Mouse (Mus musculus) limb, embryonic 10.5 days (tissue): ENCODE data around the gene Pnkd. TPM values are rescaled to one million over a fixed set of nuclear protein-coding genes. Genes with fewer than 3 reads are reported as not detected.

Source experiments
- DNase-seq: peaks from one replicate; pipeline ENCODE4 v3.0.0-alpha.2; 2017; ENCODE audit warnings: low spot score
- H3K27ac ChIP-seq: fragments of 300-500 bp; sonication (generic); 2 replicates; pipeline ENCODE4 v1.5.1; 2016; ENCODE audit warnings: mild to moderate bottlenecking
- H3K27me3 ChIP-seq: fragments of 300-500 bp; sonication (generic); 2 replicates; pipeline ENCODE4 v1.6.1; 2016; ENCODE audit warnings: low read depth, mild to moderate bottlenecking; ENCODE audit not compliant: poor library complexity, severe bottlenecking
- H3K36me3 ChIP-seq: fragments of 300-500 bp; sonication (generic); 2 replicates; pipeline ENCODE4 v1.6.1; 2016; ENCODE audit warnings: mild to moderate bottlenecking, moderate library complexity
- H3K4me1 ChIP-seq: fragments of 300-500 bp; sonication (generic); 2 replicates; pipeline ENCODE4 v1.6.1; 2016
- H3K4me3 ChIP-seq: fragments of 300-500 bp; sonication (generic); 2 replicates; pipeline ENCODE4 v1.5.1; 2016; ENCODE audit warnings: mild to moderate bottlenecking, moderate library complexity
- H3K9me3 ChIP-seq: fragments of 300-500 bp; sonication (generic); replicated peaks from 2 replicates; pipeline ENCODE4 v1.6.1; 2016; ENCODE audit warnings: mild to moderate bottlenecking
- WGBS: fragments of 180-500 bp; shearing (Covaris S2); methylation state at CpG from one replicate; pipeline ENCODE4 v1.1.7; 2016; 5-methylcytosine and 5-hydroxymethylcytosine counted together
- polyA plus RNA-seq: library from polyadenylated mRNA; unstranded; fragments of >200 nt; fragmentation: Nextera tagmentation; extraction: Ambion mirVana; gene quantifications from 2 replicates; pipeline ENCODE4 v1.2.1, GENCODE M21; 2016

Pnkd gene
- polyA plus RNA-seq, 1 experiment from 2014 or later: 113 TPM

DNA sequence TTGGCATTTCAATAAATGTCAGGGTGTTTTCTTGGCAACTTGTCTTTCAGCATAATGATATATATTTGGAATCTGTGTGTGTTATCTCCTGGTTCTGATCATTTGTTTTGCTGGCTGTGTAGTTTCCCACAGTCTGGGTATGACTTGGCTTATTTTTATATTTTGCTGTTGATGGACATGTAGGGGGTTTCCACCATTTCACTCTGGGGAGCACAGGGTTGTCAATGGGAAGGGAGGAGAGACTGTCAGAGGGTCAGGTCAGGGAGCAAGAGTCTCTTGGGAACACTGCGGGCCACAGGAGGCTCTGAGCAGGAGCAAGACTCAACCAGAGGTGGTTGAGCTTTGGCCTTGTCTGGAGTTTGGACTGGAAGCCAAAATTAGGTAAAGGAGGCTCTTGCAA lies 57.6 kb downstream of the Pnkd start:
- Histone ChIP-seq H3K27me3 (no peaks in the 10 kb centered on the region), H3K4me3 (no peak overlapping the region), H3K9me3 (no peaks in the 10 kb centered on the region), H3K27ac (no peak overlapping the region), H3K36me3 (peaks cover 13% of the 10 kb centered on the region), H3K4me1 (peaks cover 29% of the 10 kb centered on the region)
- DNase-seq: no peak
- 94% methylated on average over 1 of the region's 1 CpGs for WGBS

DNA sequence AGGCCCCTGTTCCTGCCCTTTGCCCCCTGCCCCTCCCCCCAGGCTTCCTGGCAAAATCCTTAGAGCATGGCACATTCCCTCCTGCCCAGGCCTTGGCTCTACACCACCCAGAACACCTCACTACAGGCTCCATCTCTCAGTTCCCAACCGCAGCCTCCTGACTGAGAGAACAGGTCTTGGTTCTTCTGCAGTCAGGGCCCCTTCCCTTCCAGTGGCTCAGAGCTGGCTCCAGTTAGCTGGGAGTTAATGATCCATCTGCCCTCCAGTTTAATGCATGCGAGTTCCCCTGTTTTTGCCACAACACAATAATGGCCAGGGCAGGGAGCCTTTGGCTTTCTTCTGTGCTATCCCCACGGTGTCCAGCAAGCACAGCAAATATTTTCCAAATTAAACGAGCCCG lies 58.4 kb downstream of the Pnkd start:
- H3K9me3 ChIP-seq: no peaks in the 10 kb centered on the region
- H3K4me1 ChIP-seq: peaks cover 26% of the 10 kb centered on the region
- peaks cover 19% of the 10 kb centered on the region for H3K36me3 ChIP-seq
- H3K4me3 ChIP-seq: no peak overlapping the region
- no peaks in the 10 kb centered on the region for H3K27me3 ChIP-seq
- peak overlapping the region; percentile 54 for H3K27ac ChIP-seq
- DNase-seq: no peak
- 82% methylated on average over 5 of the region's 5 CpGs for WGBS

DNA sequence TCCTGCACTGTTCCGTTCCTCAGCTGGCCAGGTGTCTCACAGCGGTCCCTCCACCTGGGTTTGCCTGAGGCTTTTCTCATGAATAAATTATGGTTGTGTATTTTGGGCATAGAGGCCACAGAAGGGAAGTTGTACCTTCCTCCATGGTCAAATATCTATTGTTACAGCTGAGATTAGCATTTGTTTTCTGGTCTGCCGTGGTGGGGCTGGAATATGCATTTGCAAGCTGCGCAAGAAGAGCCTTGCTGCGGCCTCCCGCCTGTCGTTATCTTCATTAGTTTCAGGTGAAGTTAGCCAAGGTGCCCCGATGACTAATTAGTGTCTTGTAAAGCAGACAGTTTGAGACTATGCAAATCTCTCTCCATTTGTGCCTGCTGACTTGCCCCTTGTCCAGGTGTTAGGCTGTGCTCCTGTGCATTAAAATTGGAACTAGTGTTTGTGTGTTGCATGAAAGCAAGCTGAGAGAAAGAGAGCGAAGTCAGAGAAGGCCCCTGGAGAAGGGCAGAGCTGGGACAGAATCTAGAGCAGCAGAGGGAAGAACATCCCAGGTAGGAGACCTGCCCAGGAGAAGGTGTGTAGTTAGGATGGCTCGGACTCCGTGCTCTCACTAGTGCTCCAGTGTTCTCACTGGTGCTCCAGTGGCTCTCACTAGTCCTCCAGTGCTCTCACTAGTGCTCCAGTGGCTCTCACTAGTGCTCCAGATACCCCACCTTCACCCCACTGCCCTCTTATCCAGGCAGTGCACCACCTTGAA lies 59.6 kb downstream of the Pnkd start:
- WGBS: 85% methylated on average over 11 of the region's 11 CpGs
- no peaks in the 10 kb centered on the region for H3K9me3 ChIP-seq
- H3K27ac ChIP-seq: no peak overlapping the region
- H3K4me1 ChIP-seq: peaks cover 21% of the 10 kb centered on the region
- H3K36me3 ChIP-seq: peaks cover 31% of the 10 kb centered on the region
- H3K4me3 ChIP-seq: no peak overlapping the region
- H3K27me3 ChIP-seq: no peaks in the 10 kb centered on the region
- no peak for DNase-seq

- Histone ChIP-seq H3K4me3 (no peak overlapping the region), H3K9me3 (no peaks in the 10 kb centered on the region), H3K36me3 (peaks cover 63% of the 10 kb centered on the region), H3K27me3 (no peaks in the 10 kb centered on the region), H3K4me1 (peaks cover 4% of the 10 kb centered on the region; the same call in 1 of the 2 replicates), H3K27ac (no peak overlapping the region)
- no peak for DNase-seq
- 94% methylated on average over 13 of the region's 13 CpGs for WGBS
Measured at GRCm38 (mm10) chr1:74351185-74351769, 66.5 kb downstream of the Pnkd start.

DNA sequence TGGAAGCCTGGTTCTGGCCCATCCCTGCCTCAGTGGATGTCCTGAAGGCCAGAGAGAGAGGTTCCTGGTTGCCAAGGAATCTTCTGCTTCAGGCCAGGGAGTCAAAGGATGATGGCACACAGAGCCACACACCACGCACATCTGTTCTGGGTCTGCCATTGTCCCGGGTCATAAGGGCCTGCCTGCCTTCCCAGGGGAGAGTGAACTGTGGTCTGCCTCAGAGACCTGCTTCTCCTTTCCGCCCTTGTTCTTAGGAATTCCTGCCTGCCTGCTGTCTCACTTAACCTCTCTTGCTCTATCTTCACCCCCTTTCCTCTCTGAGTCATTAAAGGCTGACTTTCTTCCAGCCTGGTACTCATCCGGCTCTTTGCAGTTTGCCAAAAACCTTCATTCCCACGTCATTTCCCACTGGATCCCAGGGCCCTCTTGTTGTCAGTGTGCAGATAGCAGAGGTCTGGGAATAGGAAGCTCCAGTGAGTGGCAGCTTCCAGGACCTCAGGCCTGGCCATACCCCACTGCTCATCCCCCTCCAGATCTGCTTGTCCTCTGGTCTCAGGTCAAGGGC lies 67.9 kb downstream of the Pnkd start:
- H3K27ac ChIP-seq: no peak overlapping the region
- H3K36me3 ChIP-seq: peaks cover 57% of the 10 kb centered on the region
- peaks cover 7% of the 10 kb centered on the region; the same call in 1 of the 2 replicates for H3K4me1 ChIP-seq
- no peak for DNase-seq
- no peak overlapping the region for H3K4me3 ChIP-seq
- no peaks in the 10 kb centered on the region for H3K27me3 ChIP-seq
- WGBS: 89% methylated on average over 5 of the region's 5 CpGs
- H3K9me3 ChIP-seq: no peaks in the 10 kb centered on the region

DNA sequence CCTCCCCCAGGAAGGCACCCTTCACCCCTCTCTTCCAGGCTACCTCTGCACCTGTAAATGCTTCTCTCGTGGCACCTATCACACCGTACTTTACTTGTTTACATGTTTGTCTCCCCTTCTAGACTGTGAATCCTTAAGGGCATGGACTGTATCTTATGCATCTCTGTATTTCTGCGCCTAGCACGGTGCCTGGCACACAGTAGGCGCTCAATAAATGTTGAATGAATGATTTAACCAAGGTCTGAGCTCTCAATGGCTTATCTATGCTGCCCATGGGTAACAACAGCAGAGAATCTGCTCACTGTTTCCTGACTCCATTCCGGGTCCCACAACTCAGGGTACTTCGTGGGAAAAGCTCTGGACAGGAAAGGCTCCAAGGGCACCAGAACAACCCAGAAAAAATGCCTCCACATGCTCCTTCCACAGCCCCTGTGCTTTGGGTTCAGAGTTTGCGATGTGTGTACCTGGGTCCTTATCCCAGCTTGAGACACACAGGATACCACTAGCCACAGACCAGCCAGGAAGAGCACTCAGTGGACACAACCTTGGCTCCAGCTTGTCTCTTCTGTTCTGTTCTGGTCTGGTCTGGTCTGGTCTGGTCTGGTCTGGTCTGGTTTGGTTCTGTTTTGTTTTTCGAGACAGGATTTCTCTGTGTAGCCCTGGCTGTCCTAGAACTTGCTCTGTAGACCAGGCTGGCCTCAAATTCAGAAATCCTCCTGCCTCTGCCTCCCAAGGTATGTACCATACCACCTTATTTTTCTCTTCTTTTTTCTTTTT lies 68.9 kb downstream of the Pnkd start:
- no peaks in the 10 kb centered on the region for H3K27me3 ChIP-seq
- DNase-seq: no peak
- H3K4me3 ChIP-seq: no peak overlapping the region
- H3K9me3 ChIP-seq: no peaks in the 10 kb centered on the region
- H3K27ac ChIP-seq: no peak overlapping the region
- 93% methylated on average over 9 of the region's 9 CpGs for WGBS
- peaks cover 50% of the 10 kb centered on the region for H3K36me3 ChIP-seq
- H3K4me1 ChIP-seq: peaks cover 7% of the 10 kb centered on the region; the same call in 1 of the 2 replicates

- H3K4me3 ChIP-seq: no peak overlapping the region
- no peak for DNase-seq
- H3K27me3 ChIP-seq: no peaks in the 10 kb centered on the region
- H3K36me3 ChIP-seq: peaks cover 13% of the 10 kb centered on the region
- peaks cover 16% of the 10 kb centered on the region for H3K4me1 ChIP-seq
- no peak overlapping the region for H3K27ac ChIP-seq
- no peaks in the 10 kb centered on the region for H3K9me3 ChIP-seq
Measured at GRCm38 (mm10) chr1:74357531-74357930, 72.8 kb downstream of the Pnkd start.

DNA sequence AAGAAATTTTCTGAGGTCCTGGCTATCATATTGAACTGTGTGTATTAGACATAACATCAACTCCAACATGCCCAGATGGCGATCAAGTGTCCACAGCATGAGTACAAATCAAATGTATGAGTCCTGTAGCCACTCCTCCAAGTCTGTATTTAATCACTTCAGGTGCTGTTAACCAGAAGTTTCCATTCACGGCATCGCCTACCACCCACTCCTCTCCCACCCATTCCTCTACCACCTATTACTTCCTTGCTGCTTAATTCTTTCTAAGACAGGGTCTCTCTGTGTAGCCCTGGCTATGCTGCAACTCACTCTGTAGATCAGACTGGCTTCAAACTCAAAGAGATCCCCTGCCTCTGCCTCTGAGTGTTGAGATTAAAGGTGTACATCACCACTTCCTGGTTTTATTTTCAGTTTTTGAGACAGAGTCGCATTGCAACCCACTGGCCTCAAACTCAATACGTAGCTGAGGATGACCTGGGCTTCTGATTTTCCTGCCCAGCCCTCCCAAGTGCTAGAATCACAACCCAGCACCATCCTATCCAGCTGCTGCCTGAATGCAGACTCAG lies 75.3 kb downstream of the Pnkd start:
- H3K27ac ChIP-seq: no peak overlapping the region
- H3K4me1 ChIP-seq: peaks cover 31% of the 10 kb centered on the region
- H3K4me3 ChIP-seq: no peak overlapping the region
- DNase-seq: no peak
- no peaks in the 10 kb centered on the region for H3K36me3 ChIP-seq
- no peaks in the 10 kb centered on the region for H3K27me3 ChIP-seq
- 83% methylated on average over 5 of the region's 5 CpGs for WGBS
- H3K9me3 ChIP-seq: no peaks in the 10 kb centered on the region

GRCm38 (mm10) chr1:74361812-74362211 lies 77.1 kb downstream of the Pnkd start, which contains the start of gene Catip:
Gene Catip (plus strand): TSS chr1:74362108.
- DNase-seq: peak; percentile 67

GRCm38 (mm10) chr1:74362325-74363229 lies 77.8 kb downstream of the Pnkd start:
- no peak overlapping the region for H3K4me3 ChIP-seq
- no peak for DNase-seq
- H3K4me1 ChIP-seq: peaks cover 26% of the 10 kb centered on the region
- H3K27me3 ChIP-seq: peaks cover 7% of the 10 kb centered on the region
- H3K9me3 ChIP-seq: no peaks in the 10 kb centered on the region
- no peaks in the 10 kb centered on the region for H3K36me3 ChIP-seq
- 69% methylated on average over 17 of the region's 17 CpGs for WGBS
- H3K27ac ChIP-seq: peak overlapping the region; percentile 54

More at GRCm38 (mm10) chr1:74361812-74362211, 77.1 kb downstream of the Pnkd start, which contains the start of gene Catip:
- peak within 1 kb of the TSS; percentile 54 for H3K27ac ChIP-seq
- no peaks in the 10 kb centered on the region for H3K9me3 ChIP-seq
- no peaks in the 10 kb centered on the region for H3K36me3 ChIP-seq
- no peaks in the 10 kb centered on the region for H3K27me3 ChIP-seq
- no peak within 1 kb of the TSS for H3K4me3 ChIP-seq
- WGBS: 4% methylated on average over 2 of the region's 2 CpGs
- peaks cover 25% of the 10 kb centered on the region for H3K4me1 ChIP-seq

- Histone ChIP-seq H3K4me1 (peaks cover 35% of the 10 kb centered on the region), H3K4me3 (no peak overlapping the region), H3K36me3 (no peaks in the 10 kb centered on the region), H3K27ac (0 out of 2 replicates have a peak overlapping the region, but pooled peaks have one; percentile 34), H3K9me3 (no peaks in the 10 kb centered on the region), H3K27me3 (peaks cover 16% of the 10 kb centered on the region)
- WGBS: 57% methylated on average over 5 of the region's 5 CpGs
- DNase-seq: no peak
Measured at GRCm38 (mm10) chr1:74363437-74363836, 78.7 kb downstream of the Pnkd start.

DNA sequence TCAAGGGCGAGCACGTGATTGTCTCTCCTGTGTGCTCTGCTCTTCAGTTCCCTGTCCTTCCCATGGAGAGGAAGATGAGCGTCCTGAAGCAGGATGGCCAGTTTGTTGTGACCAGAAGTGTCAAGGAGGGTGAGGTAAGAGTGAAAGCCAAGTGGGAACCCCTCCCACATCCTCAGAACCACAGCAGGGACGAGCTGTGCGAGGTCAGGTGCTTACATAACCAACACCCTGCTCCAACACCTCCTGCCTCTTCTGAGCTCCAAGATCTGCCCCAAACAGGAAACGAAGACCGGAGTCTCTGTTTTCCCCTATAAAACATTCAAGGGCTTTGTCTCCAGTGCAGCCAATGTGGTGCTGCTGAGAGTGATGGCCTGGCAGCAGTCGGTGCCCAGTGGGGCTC lies 79.5 kb downstream of the Pnkd start:
- Histone ChIP-seq H3K4me1 (peaks cover 36% of the 10 kb centered on the region), H3K27ac (no peak overlapping the region), H3K9me3 (no peaks in the 10 kb centered on the region), H3K36me3 (no peaks in the 10 kb centered on the region), H3K4me3 (no peak overlapping the region), H3K27me3 (peaks cover 17% of the 10 kb centered on the region)
- DNase-seq: no peak
- whole genome bisulfite sequencing: 73% methylated on average over 8 of the region's 8 CpGs
